Mouse (Mus musculus) forebrain, embryonic 15.5 days (tissue): ENCODE results near the gene Lin7c. TPM values are rescaled to one million over a fixed set of nuclear protein-coding genes. Genes with fewer than 3 reads are reported as not detected.

ENCODE experiments used
- ATAC-seq: fragments of 200-750 bp; cut with Nextera tagmentation; replicated peaks from 2 replicates; pipeline ENCODE4 v1.8.0; 2017; ENCODE audit warnings: mild to moderate bottlenecking, moderate TSS enrichment, moderate library complexity
- H3K27ac ChIP-seq: fragments of 300-500 bp; sonication (generic); replicated peaks from 2 replicates; pipeline ENCODE4 v1.5.1; 2015; ENCODE audit warnings: mild to moderate bottlenecking, inconsistent platforms
- H3K27me3 ChIP-seq: fragments of 300-500 bp; sonication (generic); 2 replicates; pipeline ENCODE4 v1.6.1; 2015; ENCODE audit warnings: inconsistent platforms
- H3K36me3 ChIP-seq: fragments of 300-500 bp; sonication (generic); 2 replicates; pipeline ENCODE4 v1.6.1; 2015; ENCODE audit warnings: mild to moderate bottlenecking, inconsistent platforms
- H3K4me1 ChIP-seq: fragments of 300-500 bp; sonication (generic); 2 replicates; pipeline ENCODE4 v1.6.1; 2015; ENCODE audit warnings: inconsistent platforms
- H3K4me2 ChIP-seq: fragments of 300-500 bp; sonication (generic); replicated peaks from 2 replicates; pipeline ENCODE4 v1.6.1; 2015; ENCODE audit warnings: mild to moderate bottlenecking, inconsistent platforms
- H3K4me3 ChIP-seq: fragments of 300-500 bp; sonication (generic); 2 replicates; pipeline ENCODE4 v1.5.1; 2015; ENCODE audit warnings: mild to moderate bottlenecking, inconsistent platforms
- H3K9ac ChIP-seq: fragments of 300-500 bp; sonication (generic); replicated peaks from 2 replicates; pipeline ENCODE4 v1.6.1; 2015; ENCODE audit warnings: mild to moderate bottlenecking, inconsistent platforms
- H3K9me3 ChIP-seq: fragments of 300-500 bp; sonication (generic); 2 replicates; pipeline ENCODE4 v1.6.1; 2016; ENCODE audit warnings: inconsistent platforms
- WGBS: fragments of 180-500 bp; shearing (Covaris S2); methylation state at CpG from one replicate; pipeline ENCODE4 v1.1.7; 2015; ENCODE audit warnings: mixed read lengths; 5-methylcytosine and 5-hydroxymethylcytosine counted together
- polyA plus RNA-seq: library from polyadenylated mRNA; unstranded; fragments of >200 nt; fragmentation: Nextera tagmentation; extraction: Ambion mirVana; gene quantifications from 2 replicates; pipeline ENCODE4 v1.2.1, GENCODE M21; 2015

The Lin7c gene
- polyA plus RNA-seq, 1 experiment from 2014 or later = 184 TPM

DNA sequence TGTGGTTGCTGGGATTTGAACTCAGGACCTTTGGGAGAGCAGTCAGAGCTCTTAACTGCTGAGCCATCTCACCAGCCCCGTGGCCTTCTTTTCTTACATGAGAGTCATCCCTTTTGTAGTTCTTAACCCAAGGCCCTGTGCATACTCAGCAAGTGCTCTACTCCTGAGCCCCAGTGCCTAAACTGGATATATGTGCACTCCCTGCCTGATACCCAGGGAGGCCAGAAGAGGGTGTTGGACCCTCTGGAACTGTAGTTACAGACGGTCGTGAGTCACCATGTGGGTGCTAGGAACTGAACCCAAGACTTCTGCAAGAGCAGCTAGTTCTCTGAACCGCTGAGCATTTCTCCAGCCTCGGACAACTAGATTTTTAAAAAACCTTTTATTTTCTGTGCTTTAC is 39.7 kb downstream of the Lin7c start:
- no peak overlapping the region for H3K4me2 ChIP-seq
- peaks cover 26% of the 10 kb centered on the region for H3K27me3 ChIP-seq
- no peak overlapping the region for H3K27ac ChIP-seq
- no peaks in the 10 kb centered on the region for H3K9me3 ChIP-seq
- 91% methylated on average over 5 of the region's 5 CpGs for WGBS
- ATAC-seq = no peak
- H3K4me3 ChIP-seq = no peak overlapping the region
- H3K36me3 ChIP-seq = no peaks in the 10 kb centered on the region
- H3K9ac ChIP-seq = no peak overlapping the region
- H3K4me1 ChIP-seq = no peaks in the 10 kb centered on the region

DNA sequence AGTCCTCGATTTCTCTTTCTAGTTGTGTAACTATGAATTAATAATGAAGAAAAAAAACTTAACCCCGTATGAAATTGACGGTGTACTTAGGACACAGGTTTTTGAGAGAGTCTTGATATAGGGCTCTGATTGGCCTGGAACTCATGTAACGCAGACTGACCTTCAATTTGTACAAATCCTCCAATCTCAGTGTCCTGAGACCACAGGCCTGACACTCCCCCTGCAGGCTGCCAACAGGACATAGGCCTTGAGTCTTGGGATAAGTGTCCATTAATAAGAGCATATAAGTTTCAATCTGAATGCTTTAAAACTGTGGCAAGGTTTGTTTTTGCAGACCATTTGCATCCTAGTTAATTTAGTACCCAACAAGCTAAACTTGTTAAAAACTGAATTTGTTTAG is 40.1 kb downstream of the Lin7c start:
- Histone ChIP-seq H3K27ac (no peak overlapping the region), H3K4me1 (no peaks in the 10 kb centered on the region), H3K4me2 (no peak overlapping the region), H3K27me3 (peaks cover 30% of the 10 kb centered on the region), H3K9ac (no peak overlapping the region), H3K36me3 (no peaks in the 10 kb centered on the region), H3K4me3 (no peak overlapping the region), H3K9me3 (no peaks in the 10 kb centered on the region)
- ATAC-seq = no peak
- 90% methylated on average over 4 of the region's 4 CpGs for WGBS

DNA sequence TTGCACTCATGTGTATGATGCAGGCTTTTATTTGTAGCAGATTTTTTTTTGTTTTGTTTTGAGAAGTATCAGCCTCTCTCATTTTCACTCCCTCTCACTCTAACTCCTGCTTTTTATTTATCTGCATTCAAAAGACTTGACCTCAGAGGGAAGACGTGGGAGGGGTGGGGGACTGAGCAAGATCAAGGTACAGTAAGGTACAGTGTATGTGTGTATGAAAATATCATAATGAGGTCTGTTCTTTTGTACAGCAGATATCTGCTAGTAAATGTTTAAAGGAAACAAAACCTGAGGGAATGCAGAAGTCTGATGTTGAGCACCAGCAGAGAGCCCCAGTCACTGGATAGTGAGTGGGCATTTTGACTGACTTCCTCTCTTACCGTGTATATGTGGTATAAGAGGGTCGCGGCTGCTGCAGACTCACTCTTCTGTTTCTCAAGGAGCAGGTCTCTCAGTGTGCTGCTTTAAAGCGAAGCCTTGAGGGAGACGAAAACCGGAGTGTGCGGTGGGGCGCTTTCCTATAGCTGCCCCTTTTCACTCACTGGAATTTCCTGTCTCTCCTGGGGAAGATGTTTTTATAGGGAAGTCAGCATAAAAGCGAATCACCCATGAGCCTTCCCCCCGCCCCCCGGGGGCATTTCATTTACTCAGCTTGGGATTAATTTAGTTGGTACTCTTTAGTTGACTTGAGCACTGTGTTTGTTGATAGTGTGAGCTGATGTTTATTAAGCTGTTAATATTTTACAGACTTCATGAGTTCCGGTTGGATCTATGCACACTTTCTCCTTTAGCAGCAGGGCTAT is 41.5 kb downstream of the Lin7c start:
- Histone ChIP-seq H3K27ac (no peak overlapping the region), H3K4me1 (no peaks in the 10 kb centered on the region), H3K4me3 (no peak overlapping the region), H3K36me3 (no peaks in the 10 kb centered on the region), H3K27me3 (peaks cover 40% of the 10 kb centered on the region), H3K4me2 (no peak overlapping the region), H3K9ac (no peak overlapping the region), H3K9me3 (no peaks in the 10 kb centered on the region)
- ATAC-seq = no peak
- 68% methylated on average over 13 of the region's 13 CpGs for WGBS

DNA sequence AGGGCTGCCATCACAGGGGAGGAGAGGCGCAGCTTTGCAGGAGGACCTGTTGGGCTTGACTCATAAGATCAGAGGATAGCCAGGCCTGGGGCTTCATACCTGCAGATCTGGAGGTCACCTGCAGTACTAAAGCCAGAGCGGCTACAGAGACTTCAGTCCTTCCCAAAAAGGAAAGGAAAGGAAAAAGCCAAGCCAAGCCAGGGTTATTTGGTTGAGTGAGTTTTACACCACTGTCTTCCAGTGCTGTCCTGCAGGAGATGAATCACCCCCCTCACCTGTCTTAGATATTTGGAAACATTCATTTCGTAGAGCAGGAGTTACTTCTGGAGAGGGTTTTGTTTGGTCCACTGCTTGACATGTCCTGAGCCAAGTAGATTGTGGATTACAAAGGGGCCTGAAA is 42.5 kb downstream of the Lin7c start:
- H3K27me3 ChIP-seq = peaks cover 49% of the 10 kb centered on the region
- no peaks in the 10 kb centered on the region for H3K36me3 ChIP-seq
- no peak for ATAC-seq
- 83% methylated on average over 3 of the region's 3 CpGs for WGBS
- no peaks in the 10 kb centered on the region for H3K9me3 ChIP-seq
- no peak overlapping the region for H3K27ac ChIP-seq
- H3K4me3 ChIP-seq = no peak overlapping the region
- no peaks in the 10 kb centered on the region for H3K4me1 ChIP-seq
- H3K4me2 ChIP-seq = no peak overlapping the region
- H3K9ac ChIP-seq = no peak overlapping the region

DNA sequence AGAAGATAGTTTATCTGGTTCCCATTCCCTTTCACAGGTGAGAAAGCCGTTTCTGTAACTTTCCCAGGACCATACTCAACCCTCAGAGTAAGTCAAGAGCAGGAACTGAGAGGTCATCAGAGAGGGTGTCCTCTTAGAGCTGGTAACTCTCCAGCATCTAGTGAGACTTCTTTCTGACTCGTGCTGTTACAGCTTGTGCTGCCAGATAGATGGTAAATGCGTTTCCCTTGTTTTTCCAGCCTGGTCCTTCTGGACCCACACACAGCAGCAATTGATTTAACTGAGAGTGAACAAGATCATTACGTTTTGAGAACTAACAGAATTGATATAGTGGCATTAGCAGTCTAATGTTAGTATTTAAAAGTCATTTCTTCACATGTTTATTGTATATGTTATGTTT is 43.4 kb downstream of the Lin7c start:
- Histone ChIP-seq H3K9me3 (no peaks in the 10 kb centered on the region), H3K27me3 (peaks cover 51% of the 10 kb centered on the region), H3K27ac (no peak overlapping the region), H3K9ac (no peak overlapping the region), H3K4me3 (no peak overlapping the region), H3K4me2 (no peak overlapping the region), H3K4me1 (no peaks in the 10 kb centered on the region), H3K36me3 (no peaks in the 10 kb centered on the region)
- 77% methylated on average over 4 of the region's 4 CpGs for WGBS
- no peak for ATAC-seq

DNA sequence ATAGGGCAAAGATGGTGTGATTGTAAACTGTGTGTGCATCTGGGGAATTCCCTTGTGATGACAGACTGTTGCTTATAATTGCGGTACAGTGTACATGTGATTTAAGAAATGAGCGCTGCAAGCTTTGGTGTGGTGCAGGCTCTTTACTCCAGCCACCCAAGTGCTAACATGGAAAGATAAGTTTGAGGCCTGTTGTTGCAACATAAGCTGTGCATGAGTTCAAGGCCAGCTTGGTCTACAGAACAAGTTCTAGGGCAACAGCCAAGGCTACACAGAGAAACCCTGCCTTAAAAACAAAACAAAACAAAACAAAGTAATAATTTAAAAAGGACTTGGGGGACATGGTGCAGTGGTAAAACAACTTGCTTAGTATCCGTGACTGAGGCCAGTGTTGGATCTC is 44.5 kb downstream of the Lin7c start:
- Histone ChIP-seq H3K4me2 (no peak overlapping the region), H3K9me3 (no peaks in the 10 kb centered on the region), H3K27ac (no peak overlapping the region), H3K4me3 (no peak overlapping the region), H3K36me3 (no peaks in the 10 kb centered on the region), H3K27me3 (peaks cover 55% of the 10 kb centered on the region), H3K4me1 (no peaks in the 10 kb centered on the region), H3K9ac (no peak overlapping the region)
- ATAC-seq = no peak
- 98% methylated on average over 3 of the region's 3 CpGs for WGBS

DNA sequence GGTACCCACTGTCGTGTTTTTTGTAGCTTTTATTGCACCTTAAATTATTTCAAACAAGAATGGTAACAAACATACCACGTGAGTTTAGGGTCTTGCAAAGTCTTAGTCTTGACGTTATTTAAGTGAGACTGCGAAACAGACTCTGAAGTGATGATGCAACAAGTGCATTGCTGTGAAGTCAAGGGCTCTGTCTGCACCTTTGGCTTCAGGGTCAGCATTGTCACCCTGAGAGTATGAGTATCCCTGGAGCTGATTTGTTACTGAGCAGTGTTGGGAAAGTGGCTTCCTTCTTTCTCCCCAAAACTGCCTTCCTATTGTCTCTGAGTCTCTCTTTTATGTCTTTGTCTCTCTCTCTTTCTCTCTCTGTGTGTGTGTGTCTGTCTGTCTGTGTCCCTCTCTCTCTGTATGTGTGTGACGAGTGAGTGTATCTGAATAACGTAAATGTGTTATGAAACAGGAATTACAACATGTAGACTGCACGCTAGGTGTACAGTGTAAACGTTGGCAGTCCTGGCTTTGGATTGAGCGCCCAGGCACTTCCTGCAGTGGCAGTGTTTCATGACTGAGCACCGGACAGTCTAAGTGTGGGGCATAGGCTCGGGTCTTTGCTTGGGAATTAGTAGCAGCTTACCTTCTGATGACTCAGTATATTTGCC is 45.2 kb downstream of the Lin7c start:
- no peak for ATAC-seq
- H3K4me2 ChIP-seq = no peak overlapping the region
- 45% methylated on average over 11 of the region's 11 CpGs for WGBS
- no peak overlapping the region for H3K27ac ChIP-seq
- H3K9me3 ChIP-seq = no peaks in the 10 kb centered on the region
- H3K4me3 ChIP-seq = no peak overlapping the region
- H3K4me1 ChIP-seq = no peaks in the 10 kb centered on the region
- H3K27me3 ChIP-seq = peaks cover 53% of the 10 kb centered on the region
- H3K9ac ChIP-seq = no peak overlapping the region
- no peaks in the 10 kb centered on the region for H3K36me3 ChIP-seq

DNA sequence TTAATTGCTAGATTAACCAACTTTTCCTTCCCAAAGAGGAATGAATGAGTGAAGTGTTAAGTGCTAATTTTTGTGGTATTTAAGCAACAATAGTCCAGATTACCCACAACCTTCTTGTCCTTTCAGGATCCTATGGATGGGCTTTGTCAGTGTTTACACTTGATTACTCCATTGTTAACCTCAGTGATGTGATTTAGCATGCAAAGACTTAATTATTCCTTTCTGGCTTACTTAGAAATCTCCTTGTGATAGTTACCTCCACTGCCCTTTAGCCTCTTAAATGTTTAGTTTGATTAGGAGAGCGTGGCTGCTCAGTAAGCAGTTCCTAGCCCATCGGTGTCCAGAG is 45.7 kb downstream of the Lin7c start:
- Histone ChIP-seq H3K27me3 (peaks cover 51% of the 10 kb centered on the region), H3K27ac (no peak overlapping the region), H3K9ac (no peak overlapping the region), H3K4me3 (no peak overlapping the region), H3K36me3 (no peaks in the 10 kb centered on the region), H3K9me3 (no peaks in the 10 kb centered on the region), H3K4me1 (no peaks in the 10 kb centered on the region), H3K4me2 (no peak overlapping the region)
- WGBS = 22% methylated on average over 2 of the region's 2 CpGs
- no peak for ATAC-seq

DNA sequence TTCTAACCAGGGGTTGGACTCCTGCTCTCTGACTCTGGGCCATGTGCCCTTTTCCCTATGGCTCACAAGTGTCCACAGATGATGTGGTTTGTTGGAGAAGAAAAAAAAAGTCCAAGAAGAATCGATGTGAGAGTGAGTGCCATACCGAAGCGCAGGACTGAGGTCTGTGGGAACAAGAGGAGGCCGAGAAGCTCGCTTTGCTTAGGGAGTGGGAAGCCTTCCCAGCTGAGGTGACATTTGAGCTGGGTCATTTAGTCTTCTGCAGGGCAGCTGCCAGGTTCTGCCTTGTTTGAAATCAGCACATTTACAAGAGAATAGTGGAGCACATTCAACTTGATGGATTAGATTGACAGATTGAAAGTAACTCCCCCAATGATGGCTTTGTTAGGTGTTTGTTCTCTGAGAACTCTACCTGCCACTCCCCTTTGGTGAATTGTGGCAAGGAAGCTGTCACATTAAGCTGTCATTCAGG is 51.4 kb downstream of the Lin7c start:
- no peak overlapping the region for H3K4me3 ChIP-seq
- H3K9ac ChIP-seq = no peak overlapping the region
- peaks cover 21% of the 10 kb centered on the region for H3K4me1 ChIP-seq
- no peaks in the 10 kb centered on the region for H3K36me3 ChIP-seq
- H3K27me3 ChIP-seq = peaks cover 56% of the 10 kb centered on the region
- WGBS = 9% methylated on average over 5 of the region's 5 CpGs
- no peak overlapping the region for H3K4me2 ChIP-seq
- H3K9me3 ChIP-seq = no peaks in the 10 kb centered on the region
- H3K27ac ChIP-seq = no peak overlapping the region
- peak; percentile 58 for ATAC-seq

DNA sequence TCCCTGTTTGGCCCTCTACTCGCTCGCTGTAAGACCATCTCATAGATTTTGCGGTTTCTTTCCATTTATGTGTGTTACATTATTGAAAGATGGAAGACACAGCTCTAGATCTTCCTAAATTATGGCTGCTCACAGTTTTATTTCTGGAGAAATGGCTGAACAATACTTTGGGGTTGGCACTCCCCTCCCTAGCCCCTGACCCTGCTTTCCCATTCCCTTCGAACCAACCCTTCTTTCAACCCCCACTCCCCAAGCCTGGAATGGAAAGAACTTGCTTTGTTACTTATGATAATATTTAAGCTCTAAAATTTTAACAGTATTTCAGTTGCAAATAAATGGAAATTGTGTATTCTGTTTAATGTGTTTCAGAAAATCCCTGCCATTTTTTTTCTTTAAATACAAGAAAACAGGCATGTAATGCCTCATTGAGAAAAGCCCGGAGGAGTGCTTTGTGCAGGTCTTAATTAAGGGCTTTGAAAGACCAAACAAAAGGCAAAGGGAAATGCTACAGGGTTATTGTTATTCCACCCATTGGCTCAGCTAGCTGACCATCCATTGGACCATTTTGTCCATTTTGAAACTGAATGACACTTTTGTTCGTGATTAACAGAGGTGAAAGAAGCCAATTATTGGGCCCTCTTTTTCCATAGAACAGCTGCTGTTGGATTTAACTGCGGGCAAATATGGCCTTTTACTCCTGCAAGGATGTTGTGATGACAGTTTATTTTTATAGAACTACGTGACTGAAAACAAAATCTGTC is 52.3 kb downstream of the Lin7c start:
- no peak overlapping the region for H3K4me3 ChIP-seq
- H3K4me2 ChIP-seq = no peak overlapping the region
- ATAC-seq = peak; percentile 83
- H3K36me3 ChIP-seq = no peaks in the 10 kb centered on the region
- H3K9ac ChIP-seq = no peak overlapping the region
- H3K4me1 ChIP-seq = peaks cover 21% of the 10 kb centered on the region
- 13% methylated on average over 8 of the region's 8 CpGs for WGBS
- peak overlapping the region; percentile 8; the same call in 1 of the 2 replicates for H3K27ac ChIP-seq
- H3K9me3 ChIP-seq = no peaks in the 10 kb centered on the region
- H3K27me3 ChIP-seq = peaks cover 57% of the 10 kb centered on the region

DNA sequence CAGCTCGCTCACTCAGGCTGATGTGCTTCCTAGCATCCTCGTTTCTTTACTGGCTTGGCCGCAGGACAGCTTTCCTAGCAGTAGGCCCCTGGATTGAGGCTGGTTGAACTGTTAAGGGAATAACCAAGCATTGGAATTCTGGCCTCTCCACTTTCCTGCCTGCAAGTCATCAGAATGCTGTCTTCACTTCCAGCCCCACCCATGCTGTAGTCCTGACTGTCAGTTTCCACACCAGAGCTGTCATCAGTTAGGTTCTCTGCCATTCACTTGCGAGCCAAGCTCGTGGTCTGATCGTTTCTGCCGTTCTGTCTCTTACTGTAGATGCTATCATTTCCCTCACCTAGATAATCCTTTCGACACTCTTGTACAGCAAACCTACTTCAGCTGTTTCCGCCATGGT is 54.3 kb downstream of the Lin7c start:
- 76% methylated on average over 9 of the region's 9 CpGs for WGBS
- ATAC-seq = no peak
- Histone ChIP-seq H3K27ac (no peak overlapping the region), H3K4me1 (peaks cover 21% of the 10 kb centered on the region), H3K36me3 (no peaks in the 10 kb centered on the region), H3K27me3 (peaks cover 65% of the 10 kb centered on the region), H3K4me2 (no peak overlapping the region), H3K4me3 (no peak overlapping the region), H3K9me3 (no peaks in the 10 kb centered on the region), H3K9ac (no peak overlapping the region)

DNA sequence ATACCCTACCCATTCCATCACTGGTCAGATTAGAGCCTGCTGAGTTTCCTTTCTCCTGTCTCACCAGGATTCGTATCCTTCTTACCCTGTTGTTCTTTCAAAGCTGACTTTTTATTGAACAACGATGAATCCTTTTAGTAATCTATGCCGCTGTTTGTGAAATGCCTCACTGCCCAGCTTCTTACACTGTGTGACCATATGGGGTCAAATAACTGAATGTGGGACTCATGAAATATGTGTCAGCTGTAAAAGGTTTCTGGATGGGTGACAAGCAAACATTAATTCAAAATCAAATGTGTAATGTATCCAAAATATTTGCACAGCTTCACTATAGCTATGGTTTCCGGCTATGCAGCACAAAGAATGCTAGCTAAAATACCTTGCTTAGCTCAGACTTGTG is 54.9 kb downstream of the Lin7c start:
- Histone ChIP-seq H3K4me1 (peaks cover 21% of the 10 kb centered on the region), H3K36me3 (no peaks in the 10 kb centered on the region), H3K9ac (no peak overlapping the region), H3K27me3 (peaks cover 71% of the 10 kb centered on the region), H3K4me2 (no peak overlapping the region), H3K27ac (no peak overlapping the region), H3K4me3 (no peak overlapping the region), H3K9me3 (no peaks in the 10 kb centered on the region)
- no peak for ATAC-seq
- 64% methylated on average over 4 of the region's 4 CpGs for WGBS
